Mouse (Mus musculus) brain, embryonic 14.5 days (tissue): ENCODE data around the gene Cd40.

Experiments
- CTCF ChIP-seq: fragments of 200-500 bp; IDR thresholded peaks from 2 replicates; pipeline ENCODE4 v1.5.1; 2012; ENCODE audit warnings: inconsistent platforms, mild to moderate bottlenecking, moderate library complexity, borderline replicate concordance; ENCODE audit not compliant: insufficient read depth, insufficient read length; ENCODE audit errors: extremely low read depth
- POLR2A ChIP-seq: fragments of 200-500 bp; IDR thresholded peaks from 2 replicates; pipeline ENCODE4 v1.6.1; 2012; ENCODE audit warnings: mild to moderate bottlenecking, inconsistent platforms, borderline replicate concordance; ENCODE audit not compliant: poor library complexity, insufficient read depth, insufficient read length, severe bottlenecking; ENCODE audit errors: extremely low read depth

DNA sequence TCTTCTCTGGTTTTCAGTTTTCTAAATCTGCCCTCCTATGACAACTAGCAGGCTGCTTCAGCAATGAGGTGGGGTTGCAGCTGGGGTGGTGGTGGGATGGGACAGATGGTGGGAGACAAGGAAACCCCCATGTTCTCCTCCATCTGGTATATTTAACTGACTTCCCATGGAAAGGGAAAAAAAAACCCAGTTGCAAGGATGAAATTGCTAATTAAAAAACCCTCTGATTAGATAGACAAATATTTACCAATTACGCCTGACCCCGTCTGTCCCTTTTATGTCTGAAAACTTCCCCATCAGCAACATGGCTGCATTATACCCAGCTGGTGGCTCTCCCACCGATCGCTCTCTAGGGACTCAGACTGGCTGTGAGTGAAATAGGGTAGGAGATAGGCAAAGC, 31.2 kb downstream of the Cd40 start:
- no peak for TF ChIP-seq POLR2A
- TF ChIP-seq CTCF = no peak
